ENCODE assay signal across 32 mouse cellular contexts in genomic region chr12:119224699-119225098, GRCm38 (mm10). TPM values are rescaled to one million over a fixed set of nuclear protein-coding genes. Genes with fewer than 3 reads are reported as not detected.
"Had no signal": no experiment of that assay in that cellular context is flagged by ENCODE, and none has a peak within 500 bp of the region (broad histone marks: within the 10 kb centered on the region; RNA-seq: fewer than 3 reads in every experiment).

No protein-coding gene starts in this region.

- H3K27me3 ChIP-seq: limb, embryonic 12.5 days; limb, embryonic 13.5 days; limb, embryonic 15.5 days; liver, embryonic 12.5 days; liver, embryonic 13.5 days; liver, embryonic 15.5 days; lung, embryonic 15.5 days; megakaryocyte, embryonic 14.5 days; midbrain, embryonic 12.5 days; midbrain, embryonic 13.5 days; midbrain, embryonic 15.5 days; neural tube, embryonic 12.5 days had no signal

- H3K4me1 ChIP-seq: limb, embryonic 12.5 days; limb, embryonic 15.5 days; liver, embryonic 12.5 days; liver, embryonic 13.5 days; liver, embryonic 15.5 days; lung, embryonic 15.5 days; megakaryocyte, embryonic 14.5 days; midbrain, embryonic 12.5 days; midbrain, embryonic 15.5 days; neural tube, embryonic 12.5 days had no signal

- H3K27ac ChIP-seq: left cerebral cortex, adult 2 months; limb, embryonic 12.5 days; limb, embryonic 13.5 days; limb, embryonic 15.5 days; liver, embryonic 12.5 days; liver, embryonic 13.5 days; liver, embryonic 14.5 days; liver, embryonic 15.5 days; lung, embryonic 15.5 days; macrophage; midbrain, embryonic 10.5 days; midbrain, embryonic 12.5 days; midbrain, embryonic 13.5 days; midbrain, embryonic 15.5 days; neural tube, embryonic 12.5 days had no signal

- H3K36me3 ChIP-seq: limb, embryonic 13.5 days; limb, embryonic 15.5 days; liver, embryonic 12.5 days; liver, embryonic 13.5 days; liver, embryonic 15.5 days; lung, embryonic 15.5 days; midbrain, embryonic 13.5 days; midbrain, embryonic 15.5 days; neural tube, embryonic 12.5 days had no signal

- H3K4me2 ChIP-seq: limb, embryonic 12.5 days; limb, embryonic 13.5 days; limb, embryonic 15.5 days; liver, embryonic 11.5 days; liver, embryonic 12.5 days; liver, embryonic 13.5 days; liver, embryonic 15.5 days; lung, embryonic 14.5 days; lung, embryonic 15.5 days; midbrain, embryonic 11.5 days; midbrain, embryonic 12.5 days; midbrain, embryonic 13.5 days; midbrain, embryonic 15.5 days; neural tube, embryonic 12.5 days had no signal

- ATAC-seq: liver, embryonic 12.5 days; liver, postnatal 0 days; lung, postnatal 0 days; midbrain, embryonic 13.5 days; midbrain, embryonic 15.5 days; midbrain, embryonic 16.5 days had no signal

- H3K9ac ChIP-seq: limb, embryonic 12.5 days; limb, embryonic 13.5 days; limb, embryonic 15.5 days; liver, embryonic 12.5 days; liver, embryonic 13.5 days; liver, embryonic 14.5 days; liver, embryonic 15.5 days; liver, postnatal 0 days; lung, embryonic 14.5 days; lung, embryonic 15.5 days; midbrain, embryonic 12.5 days; midbrain, embryonic 13.5 days; midbrain, embryonic 15.5 days; neural tube, embryonic 12.5 days had no signal

- DNase-seq: liver; liver, embryonic 13.5 days; liver, postnatal 0 days; lung, adult 18-20 months; lung, adult 2 months; lung, embryonic 14.5 days; lung, postnatal 10 days; lung, postnatal 14 days; lung, postnatal 36 days; lung, postnatal 4 days; midbrain, embryonic 14.5 days had no signal

- H3K4me3 ChIP-seq: left cerebral cortex, adult 2 months; limb, embryonic 12.5 days; limb, embryonic 13.5 days; limb, embryonic 15.5 days; liver, embryonic 12.5 days; liver, embryonic 13.5 days; liver, embryonic 15.5 days; lung, embryonic 15.5 days; megakaryocyte, embryonic 14.5 days; midbrain, embryonic 10.5 days; midbrain, embryonic 12.5 days; midbrain, embryonic 13.5 days; midbrain, embryonic 15.5 days; myocyte; neural tube, embryonic 12.5 days had no signal

- H3K9me3 ChIP-seq: limb, embryonic 12.5 days; limb, embryonic 13.5 days; limb, embryonic 15.5 days; liver, embryonic 12.5 days; liver, embryonic 13.5 days; liver, embryonic 15.5 days; lung, embryonic 15.5 days; megakaryocyte, embryonic 14.5 days; midbrain, embryonic 10.5 days; midbrain, embryonic 12.5 days; midbrain, embryonic 13.5 days; midbrain, embryonic 15.5 days; neural tube, embryonic 12.5 days had no signal

RNA-seq across cellular contexts. Expression of gene Itgb8, which starts 13.9 kb away (rescaled TPM):
- total RNA-seq: monocyte, adult 5-6 weeks had no signal
